Mouse (Mus musculus) lung, postnatal 4 days (tissue): ENCODE data around the gene Aff1.

ENCODE experiments used
- DNase-seq, 2 experiments: peaks; one replicate each; pipeline ENCODE4 v3.0.0; 2021

Gene Aff1

DNA sequence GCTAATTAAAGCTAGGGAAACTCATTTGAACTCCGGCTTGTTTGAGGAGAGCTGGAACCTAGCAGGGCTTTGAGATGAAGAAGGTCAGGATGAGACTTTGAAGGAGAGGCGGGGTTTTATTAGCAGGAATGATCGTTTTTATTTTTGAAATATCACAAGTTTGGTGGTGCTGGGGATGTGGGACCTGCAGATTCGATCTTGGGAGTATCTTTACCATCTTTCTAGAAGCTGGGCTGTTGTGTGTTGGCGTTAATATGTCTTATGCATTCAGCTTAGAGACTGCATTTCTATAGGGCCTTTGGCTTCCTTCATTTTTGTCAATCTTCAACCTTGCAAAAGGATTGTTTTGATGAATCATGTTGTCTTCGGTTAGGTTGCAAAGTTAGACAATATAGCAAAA lies 1.9 kb downstream of the Aff1 start:
- no peak for DNase-seq

DNA sequence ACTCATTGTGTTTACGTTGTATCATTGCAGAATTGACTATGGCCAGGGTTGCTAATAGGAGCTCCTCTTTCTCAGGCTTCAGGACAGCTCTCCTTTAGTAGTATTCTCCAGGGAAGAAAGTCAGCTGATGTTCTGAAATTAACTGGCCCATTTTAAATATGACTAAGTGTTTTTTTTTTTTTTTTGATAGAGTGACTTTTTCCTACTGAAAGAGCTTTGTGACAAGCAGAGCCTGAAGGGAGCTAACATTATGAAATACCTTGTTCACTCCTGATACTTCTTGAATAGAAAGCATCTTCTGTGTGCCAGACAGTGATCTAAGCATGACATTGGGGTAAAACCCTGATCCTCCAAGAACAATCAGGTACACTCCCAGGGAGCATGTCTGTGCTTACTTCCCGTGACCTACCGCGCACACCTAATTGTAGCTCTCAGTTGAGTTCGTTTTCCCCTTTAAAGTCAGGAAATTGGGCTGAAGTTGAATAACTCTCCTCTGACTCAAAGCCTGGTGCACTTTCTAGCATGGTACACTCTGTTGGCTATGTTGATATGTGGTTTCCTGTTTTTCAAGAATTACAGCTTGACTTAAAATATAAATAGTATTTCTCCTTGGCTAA lies 5.8 kb downstream of the Aff1 start:
- no peak for DNase-seq

- no peak for DNase-seq
Measured at GRCm38 (mm10) chr5:103698577-103698976, 6.4 kb downstream of the Aff1 start.

DNA sequence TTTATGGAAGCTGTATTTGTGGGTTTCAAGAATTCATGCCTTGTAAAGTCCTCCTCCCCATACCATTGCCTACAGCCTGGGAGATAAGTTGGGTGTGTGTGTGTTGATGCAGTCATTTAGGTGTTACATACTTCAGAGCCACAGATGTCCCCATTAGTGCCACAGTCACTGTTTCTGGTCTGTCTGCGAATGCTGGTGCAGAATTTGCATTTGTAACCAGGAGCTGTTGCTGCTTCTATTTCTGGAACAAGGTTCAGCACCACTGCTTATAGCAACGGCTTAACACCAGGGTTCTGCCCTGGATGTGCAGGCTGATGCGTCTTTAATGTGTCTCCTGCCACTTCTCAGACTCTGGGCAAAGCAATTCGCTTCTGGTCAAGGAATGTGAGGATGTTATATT lies 7.4 kb downstream of the Aff1 start:
- no peak for DNase-seq

DNA sequence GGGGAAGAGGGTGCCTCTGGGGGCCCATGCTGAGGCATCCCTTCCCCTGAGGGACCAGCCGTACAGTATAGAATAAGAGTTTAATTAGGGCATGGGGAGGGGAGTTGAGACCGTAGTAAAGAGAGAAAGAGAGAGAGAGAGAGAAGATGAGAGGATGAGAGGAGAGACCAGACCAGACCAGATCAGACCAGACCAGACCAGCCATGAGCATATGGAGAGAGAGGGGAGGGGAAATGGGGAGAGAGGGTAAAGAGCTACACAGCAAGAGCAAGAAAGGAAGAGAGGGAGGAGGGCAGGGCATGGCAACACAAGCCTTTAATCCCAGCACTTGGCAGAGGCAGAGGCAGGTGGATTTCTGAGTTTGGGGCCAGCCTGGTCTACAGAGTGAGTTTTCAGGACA lies 8.5 kb downstream of the Aff1 start:
- no peak for DNase-seq

DNA sequence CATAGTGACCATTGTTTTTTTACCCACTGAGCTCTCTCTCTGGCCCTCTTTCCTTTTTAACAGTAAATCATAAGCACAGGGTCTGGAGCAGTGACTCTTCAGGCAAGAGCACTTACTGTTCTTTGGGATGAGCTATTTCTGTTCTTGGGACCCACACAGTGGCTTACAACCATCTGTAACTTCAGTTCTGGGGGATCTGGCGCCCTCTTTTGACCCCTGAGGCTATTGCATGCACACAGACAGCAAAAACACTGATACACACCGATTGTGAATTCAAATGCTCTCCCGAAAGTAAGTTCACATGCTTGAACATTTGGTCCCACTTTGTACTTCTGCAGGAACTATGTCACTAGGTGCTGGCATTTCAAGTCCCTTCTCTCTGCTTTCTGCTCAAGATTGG lies 9.3 kb downstream of the Aff1 start:
- DNase-seq: no peak

DNA sequence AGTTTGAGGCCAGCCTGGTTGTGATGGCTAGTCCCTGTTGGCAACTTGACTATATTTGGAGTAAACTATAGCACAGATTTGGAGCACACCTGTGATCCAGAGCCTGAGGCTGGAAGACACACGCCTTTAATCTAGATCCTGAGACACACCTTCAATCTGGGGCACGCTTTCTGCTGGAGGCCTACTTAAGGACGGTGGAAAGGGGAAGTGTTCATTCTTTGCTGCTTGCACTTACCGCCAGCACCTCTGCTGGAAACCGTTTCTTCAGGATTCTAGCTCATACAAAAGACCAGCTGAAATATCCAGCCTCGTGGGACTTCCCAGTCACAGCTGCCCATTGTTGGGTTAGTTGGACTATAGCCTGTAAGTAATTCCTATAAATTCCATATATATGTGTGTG lies 10.4 kb downstream of the Aff1 start:
- no peak for DNase-seq

- no peak for DNase-seq
Measured at GRCm38 (mm10) chr5:103705331-103705730, 13.2 kb downstream of the Aff1 start.

GRCm38 (mm10) chr5:103705874-103706273 lies 13.7 kb downstream of the Aff1 start:
- DNase-seq: no peak

DNA sequence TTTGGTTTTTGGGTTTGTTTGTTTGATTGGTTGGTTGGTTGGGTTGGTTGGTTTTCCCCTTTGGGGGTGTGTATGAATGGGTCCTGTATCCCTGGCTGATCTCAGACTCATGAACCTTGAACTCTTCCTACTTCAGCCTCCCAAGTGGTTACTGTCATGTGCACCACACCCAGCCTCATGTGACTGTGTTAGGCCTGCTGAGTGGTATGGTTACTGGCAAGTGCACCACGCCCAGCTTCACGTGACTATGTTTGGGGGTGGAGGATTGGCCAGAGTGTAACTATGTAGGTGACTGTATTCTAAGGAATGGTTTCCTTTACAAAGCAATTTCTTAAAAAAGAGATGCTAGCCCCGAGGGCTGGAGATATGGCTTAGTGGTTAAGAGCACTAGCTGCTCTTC lies 16.9 kb downstream of the Aff1 start:
- DNase-seq: no peak

DNA sequence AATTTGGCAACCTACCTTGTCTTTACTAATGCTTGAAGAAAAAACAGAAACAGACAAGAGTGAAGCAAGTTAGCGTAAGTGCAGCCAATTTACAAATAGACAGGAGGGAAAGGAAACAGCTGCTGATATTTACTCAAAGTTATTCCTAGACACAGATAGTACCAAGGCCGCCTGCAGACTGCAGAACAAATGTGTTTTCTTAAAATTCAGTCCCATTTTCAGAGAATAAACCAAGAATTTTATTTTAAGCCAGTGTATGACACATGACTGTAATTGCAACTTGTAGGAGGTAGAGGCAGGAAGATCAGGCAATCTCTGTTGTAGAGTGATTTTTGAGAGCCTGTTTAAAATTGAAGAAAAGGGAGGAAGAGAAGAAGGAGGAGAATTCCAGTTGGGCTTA lies 19.7 kb downstream of the Aff1 start:
- no peak for DNase-seq

GRCm38 (mm10) chr5:103713422-103713821 lies 21.2 kb downstream of the Aff1 start:
- DNase-seq: no peak

DNA sequence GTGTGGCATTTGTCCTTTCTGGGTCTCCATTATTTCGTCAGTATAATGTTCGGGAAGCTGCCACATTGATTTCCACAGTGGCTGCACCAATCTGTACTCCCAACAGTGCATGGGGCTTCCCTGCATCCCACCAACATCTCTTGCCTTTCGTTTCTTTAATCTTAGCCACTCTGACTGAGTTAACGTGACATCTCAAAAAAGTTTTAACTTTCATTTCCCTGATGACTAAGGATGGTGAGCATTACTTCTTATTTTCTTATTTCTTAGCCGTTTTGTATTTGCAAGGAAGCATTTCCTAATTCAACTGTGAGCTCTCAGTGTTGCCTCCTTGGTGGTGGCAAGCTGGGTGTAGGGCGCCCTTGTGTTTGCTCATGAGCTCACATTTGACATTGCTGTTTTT lies 22.8 kb downstream of the Aff1 start:
- no peak for DNase-seq

GRCm38 (mm10) chr5:103716824-103717342 lies 24.7 kb downstream of the Aff1 start:
- DNase-seq: no peak

DNA sequence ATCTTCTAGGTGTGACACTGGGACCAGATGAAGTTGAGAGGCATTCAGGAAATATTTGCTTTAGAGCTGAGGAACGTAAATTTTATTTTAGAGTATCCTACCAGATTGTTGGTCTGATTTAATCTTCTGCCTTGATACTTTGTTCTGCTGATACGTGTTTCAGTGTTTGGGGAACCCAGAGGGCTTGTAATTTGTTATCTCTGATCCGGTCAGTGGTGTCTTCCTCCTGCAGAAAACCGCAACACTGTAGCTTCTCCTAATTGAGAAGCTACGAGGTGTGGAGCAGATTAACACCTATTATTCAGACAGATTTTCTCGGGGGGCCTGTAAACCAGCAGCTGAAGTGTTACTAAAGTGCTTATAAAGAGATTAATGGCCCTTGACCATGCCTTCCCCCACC lies 27.0 kb downstream of the Aff1 start:
- DNase-seq: no peak

DNA sequence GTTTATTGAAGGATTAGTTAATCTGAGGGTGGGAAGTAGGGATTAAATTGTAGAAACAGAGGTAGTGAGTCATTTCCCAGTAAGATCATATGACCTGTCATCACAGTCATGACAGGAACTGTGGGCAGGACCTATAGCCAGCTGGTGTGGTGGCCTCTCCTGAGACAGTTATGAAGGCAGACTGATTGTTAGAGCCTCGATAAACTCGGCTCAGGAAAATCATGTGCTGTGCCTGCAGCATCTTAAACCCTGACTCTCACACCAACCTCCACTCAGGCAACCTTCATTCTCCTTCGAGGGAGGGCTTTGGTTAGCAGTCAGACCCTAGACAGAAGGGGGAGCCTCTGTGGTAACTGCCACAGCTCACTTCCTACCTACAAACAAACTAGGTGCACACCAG lies 27.7 kb downstream of the Aff1 start:
- no peak for DNase-seq

GRCm38 (mm10) chr5:103720967-103721366 lies 28.8 kb downstream of the Aff1 start:
- DNase-seq: no peak

DNA sequence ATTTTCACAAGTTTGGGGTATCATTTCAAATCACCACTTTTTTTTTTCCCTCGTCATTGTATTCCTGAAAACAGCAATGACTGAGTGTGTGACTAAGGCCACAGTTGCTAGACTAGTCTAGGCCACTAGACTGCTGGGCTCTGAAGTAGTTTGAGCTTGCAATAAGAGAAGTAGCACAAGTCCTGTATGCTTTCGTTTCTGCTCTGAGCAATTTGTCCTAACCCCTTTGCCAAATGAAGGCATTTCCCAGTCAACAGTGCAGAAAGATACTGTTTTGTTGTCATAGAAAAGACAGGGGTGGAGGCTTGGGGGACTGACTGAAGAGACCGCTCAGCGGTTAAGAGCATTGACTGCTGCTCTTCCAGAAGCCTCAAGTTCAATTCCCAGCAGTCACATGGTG lies 29.3 kb downstream of the Aff1 start:
- no peak for DNase-seq

GRCm38 (mm10) chr5:103722721-103723120 lies 30.5 kb downstream of the Aff1 start:
- DNase-seq: peak; percentile 45 to 53

GRCm38 (mm10) chr5:103724384-103724783 lies 32.2 kb downstream of the Aff1 start:
- no peak for DNase-seq

- no peak for DNase-seq
Measured at GRCm38 (mm10) chr5:103724823-103725222, 32.6 kb downstream of the Aff1 start.

DNA sequence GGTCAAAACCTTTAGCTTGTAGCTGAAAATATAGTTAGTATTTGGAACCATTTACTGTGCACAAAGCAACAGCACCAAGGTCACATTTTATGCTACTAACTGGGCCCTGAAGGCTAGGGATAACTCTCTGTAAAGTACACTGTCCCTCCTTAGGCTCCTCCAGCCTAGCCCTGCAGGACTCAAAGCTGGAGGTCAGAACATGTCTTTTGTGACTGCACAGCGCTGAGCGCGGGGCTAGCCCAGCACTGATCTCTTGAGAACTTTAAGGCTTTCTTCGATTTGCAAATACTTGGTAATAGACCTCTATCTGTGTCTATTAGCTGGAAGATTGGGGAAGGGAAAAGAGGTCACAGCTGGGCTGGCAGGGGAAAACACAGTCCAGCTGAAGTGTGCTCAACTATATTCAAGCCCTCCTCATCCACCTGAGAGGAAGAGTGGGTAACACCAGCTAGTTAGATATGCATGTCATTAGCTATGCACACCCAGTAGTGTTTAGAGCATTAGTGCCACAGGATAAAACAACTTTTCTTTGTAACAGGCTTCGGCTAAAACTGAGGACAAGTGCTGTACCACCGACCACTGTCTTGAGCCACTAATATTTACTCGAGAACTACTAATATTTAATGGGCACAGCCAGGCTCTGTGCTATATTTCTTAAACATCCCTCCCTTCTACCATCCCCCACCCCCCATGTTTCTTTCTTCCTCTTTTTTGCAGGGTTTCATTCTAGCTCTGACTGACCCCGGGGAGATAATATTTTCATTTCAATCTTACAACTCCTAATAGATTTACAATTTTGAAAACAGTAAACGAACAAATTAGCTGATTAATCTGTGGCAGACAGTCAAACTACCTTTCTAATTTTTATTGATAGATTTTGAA lies 33.3 kb downstream of the Aff1 start:
- no peak for DNase-seq

GRCm38 (mm10) chr5:103726281-103726938 lies 34.2 kb downstream of the Aff1 start:
- no peak for DNase-seq
